Mouse (Mus musculus): ENCODE results near the gene Mrpl43. TPM values are rescaled to one million over a fixed set of nuclear protein-coding genes. Genes with fewer than 3 reads are reported as not detected.

The Mrpl43 gene
- total and polyA plus RNA-seq, 3 experiments, result 63.5 to 75.1 (median 72.7) TPM

DNA sequence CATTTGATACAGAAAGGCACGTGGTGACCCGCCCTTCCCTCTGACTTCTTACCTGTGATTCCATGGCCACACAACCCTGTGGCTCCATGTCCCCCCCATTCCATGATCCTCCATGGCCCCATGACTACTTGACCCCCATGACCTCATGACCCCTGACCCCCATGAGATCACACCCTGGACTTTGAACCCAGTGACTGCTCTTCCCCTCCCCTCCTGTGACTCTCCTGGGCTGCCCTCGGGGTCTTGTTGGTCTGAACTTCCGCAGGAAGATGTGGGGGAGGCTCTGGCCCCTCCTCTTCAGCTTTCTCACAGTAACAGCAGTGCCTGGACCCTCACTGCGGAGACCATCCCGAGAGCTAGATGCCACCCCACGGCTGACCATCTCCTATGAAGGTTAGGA is 14.0 kb downstream of the Mrpl43 start:
- peaks cover 4 to 9% of the 10 kb centered on the region in 2 experiments; a peak in 1 of 4 replicates for H3K4me1 ChIP-seq (ENCODE audit: control insufficient read depth in 1 of 2, insufficient read depth in 2 of 2)
- no peaks in the 10 kb centered on the region for H3K79me2 ChIP-seq (replicated peaks; ENCODE audit: control insufficient read depth, extremely low read depth, insufficient read depth, poor library complexity, severe bottlenecking)
- in situ Hi-C loops (cut with MboI; ENCODE audit: low pct_ligation_motif_present, low pct_unique_long_range_greater_than_20kb, low sequenced_read_pairs) (no loop called here), dilution Hi-C loops (cut with MboI; ENCODE audit: extremely low pct_ligation_motif_present, extremely low pct_unique_long_range_greater_than_20kb, low sequenced_read_pairs) (no loop called here)
- TF ChIP-seq E2F4 (IDR thresholded peaks at IDR 0.05; ENCODE audit: insufficient replicate concordance, low read depth, low read length) (no peak), ZMIZ1 (IDR thresholded peaks at IDR 0.05; ENCODE audit: low read depth, low read length) (no peak), IRF4 (IDR thresholded peaks at IDR 0.05; ENCODE audit: low read depth, low read length) (no peak), ZKSCAN1 (IDR thresholded peaks at IDR 0.05; ENCODE audit: borderline replicate concordance, low read depth, low read length) (no peak), ETS1 (conservative IDR thresholded peaks at IDR 0.05; ENCODE audit: low read depth, low read length) (no peak), USF2 (conservative IDR thresholded peaks at IDR 0.05; ENCODE audit: low read depth, low read length) (no peak), TBP (conservative IDR thresholded peaks at IDR 0.05; ENCODE audit: low read depth, low read length) (no peak), POLR2AphosphoS2 (IDR thresholded peaks at IDR 0.05; ENCODE audit: low read depth, low read length) (no peak), RAD21 (IDR thresholded peaks at IDR 0.05; ENCODE audit: low read depth, low read length) (no peak), USF1 (IDR thresholded peaks at IDR 0.05; ENCODE audit: low read depth, low read length) (no peak)
- no peak overlapping the region for H3K27ac ChIP-seq (ENCODE audit: insufficient read depth, low read depth)
- H3K27me3 ChIP-seq (replicated peaks), result no peaks in the 10 kb centered on the region
- H3K4me3 ChIP-seq (replicated peaks in 1 of 3; ENCODE audit: low read depth in 2 of 3, low read length in 2 of 3, poor library complexity in 1 of 3), result no peak overlapping the region
- no peak overlapping the region for H3K9ac ChIP-seq (ENCODE audit: insufficient read depth, low read depth)
- H3K9me3 ChIP-seq (replicated peaks; ENCODE audit: low read length), result no peaks in the 10 kb centered on the region
- DNase-seq (ENCODE audit: extremely low read depth), result no peak
- H3K4me2 ChIP-seq (ENCODE audit: insufficient read depth, low read depth, poor library complexity, severe bottlenecking), result no peak overlapping the region
- peaks cover 0 to 53% of the 10 kb centered on the region in 2 experiments for H3K36me3 ChIP-seq (replicated peaks in 1 of 2; ENCODE audit: control insufficient read depth in 1 of 2, insufficient read depth in 1 of 2, low read length in 1 of 2)

DNA sequence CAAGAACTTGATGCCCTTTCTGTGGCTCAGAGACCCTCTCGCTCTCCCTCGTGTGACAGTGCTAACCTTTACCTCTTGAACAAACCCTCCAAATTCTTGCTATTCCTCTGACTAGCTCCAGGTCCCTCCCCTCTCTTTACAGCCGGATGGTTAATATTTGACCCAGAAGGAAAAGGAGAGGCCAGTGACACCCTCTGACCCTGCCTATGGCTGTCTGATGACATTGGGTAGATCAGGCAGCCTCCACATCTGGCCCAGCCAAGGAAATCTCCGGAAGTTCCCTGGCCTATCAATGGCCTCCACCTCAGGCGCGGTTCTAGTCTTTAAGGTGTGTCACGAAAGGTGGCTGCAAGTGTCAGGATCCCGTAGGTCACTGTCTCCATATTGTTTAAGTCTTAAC is 15.2 kb downstream of the Mrpl43 start:
- H3K9ac ChIP-seq (ENCODE audit: insufficient read depth, low read depth), result no peak overlapping the region
- H3K9me3 ChIP-seq (replicated peaks; ENCODE audit: low read length), result no peaks in the 10 kb centered on the region
- no peak overlapping the region for H3K4me2 ChIP-seq (ENCODE audit: insufficient read depth, low read depth, poor library complexity, severe bottlenecking)
- H3K4me1 ChIP-seq (ENCODE audit: control insufficient read depth in 1 of 2, insufficient read depth in 2 of 2), result peaks cover 4 to 9% of the 10 kb centered on the region in 2 experiments; a peak in 1 of 4 replicates
- no peaks in the 10 kb centered on the region for H3K27me3 ChIP-seq (replicated peaks)
- peaks cover 0 to 48% of the 10 kb centered on the region in 2 experiments for H3K36me3 ChIP-seq (replicated peaks in 1 of 2; ENCODE audit: control insufficient read depth in 1 of 2, insufficient read depth in 1 of 2, low read length in 1 of 2)
- H3K27ac ChIP-seq (ENCODE audit: insufficient read depth, low read depth), result no peak overlapping the region
- dilution Hi-C loops (cut with MboI; ENCODE audit: extremely low pct_ligation_motif_present, extremely low pct_unique_long_range_greater_than_20kb, low sequenced_read_pairs) (no loop called here), in situ Hi-C loops (cut with MboI; ENCODE audit: low pct_ligation_motif_present, low pct_unique_long_range_greater_than_20kb, low sequenced_read_pairs) (no loop called here)
- no peak for TF ChIP-seq POLR2A (IDR thresholded peaks at IDR 0.05; ENCODE audit: low read depth, low read length)
- no peak for TF ChIP-seq CTCF (conservative IDR thresholded peaks at IDR 0.05 in 1 of 2, IDR thresholded peaks at IDR 0.05 in 1 of 2; ENCODE audit: low read depth in 2 of 2, low read length in 2 of 2)
- no peak for TF ChIP-seq ETS1 (conservative IDR thresholded peaks at IDR 0.05; ENCODE audit: low read depth, low read length)
- no peak for TF ChIP-seq RAD21 (IDR thresholded peaks at IDR 0.05; ENCODE audit: low read depth, low read length)
- TF ChIP-seq KAT2A (IDR thresholded peaks at IDR 0.05; ENCODE audit: insufficient replicate concordance, low read length), result no peak
- TF ChIP-seq IRF4 (IDR thresholded peaks at IDR 0.05; ENCODE audit: low read depth, low read length), result no peak
- TF ChIP-seq USF2 (conservative IDR thresholded peaks at IDR 0.05; ENCODE audit: low read depth, low read length), result no peak
- no peak for TF ChIP-seq ZC3H11A (IDR thresholded peaks at IDR 0.05; ENCODE audit: low read depth, low read length)
- no peak for TF ChIP-seq JUND (conservative IDR thresholded peaks at IDR 0.05; ENCODE audit: low read depth, low read length)
- TF ChIP-seq TCF12 (IDR thresholded peaks at IDR 0.05; ENCODE audit: low read depth, low read length), result no peak
- no peak for TF ChIP-seq SMC3 (IDR thresholded peaks at IDR 0.05; ENCODE audit: low read depth, low read length)
- TF ChIP-seq SIN3A (IDR thresholded peaks at IDR 0.05; ENCODE audit: low read length), result no peak
- no peak for TF ChIP-seq CHD1 (IDR thresholded peaks at IDR 0.05; ENCODE audit: low read depth, low read length)
- no peak for TF ChIP-seq MAFK (IDR thresholded peaks at IDR 0.05; ENCODE audit: insufficient replicate concordance, low read length)
- no peak for TF ChIP-seq ELF1 (IDR thresholded peaks at IDR 0.05; ENCODE audit: low read depth, low read length)
- no peak for TF ChIP-seq ZMIZ1 (IDR thresholded peaks at IDR 0.05; ENCODE audit: low read depth, low read length)
- H3K79me2 ChIP-seq (replicated peaks; ENCODE audit: control insufficient read depth, extremely low read depth, insufficient read depth, poor library complexity, severe bottlenecking), result no peaks in the 10 kb centered on the region
- DNase-seq (ENCODE audit: extremely low read depth), result no peak
- H3K4me3 ChIP-seq (replicated peaks in 1 of 3; ENCODE audit: low read depth in 2 of 3, low read length in 2 of 3, poor library complexity in 1 of 3), result no peak overlapping the region

Data from CH12.LX (cell line).